Mouse (Mus musculus): Measurements from ENCODE around the gene Olfr934. TPM values are rescaled to one million over a fixed set of nuclear protein-coding genes. Genes with fewer than 3 reads are reported as not detected.

Gene Olfr934
- not detected in 2 replicates for polyA plus RNA-seq (2014; fragmentation: Nextera tagmentation; extraction: Ambion mirVana)

DNA sequence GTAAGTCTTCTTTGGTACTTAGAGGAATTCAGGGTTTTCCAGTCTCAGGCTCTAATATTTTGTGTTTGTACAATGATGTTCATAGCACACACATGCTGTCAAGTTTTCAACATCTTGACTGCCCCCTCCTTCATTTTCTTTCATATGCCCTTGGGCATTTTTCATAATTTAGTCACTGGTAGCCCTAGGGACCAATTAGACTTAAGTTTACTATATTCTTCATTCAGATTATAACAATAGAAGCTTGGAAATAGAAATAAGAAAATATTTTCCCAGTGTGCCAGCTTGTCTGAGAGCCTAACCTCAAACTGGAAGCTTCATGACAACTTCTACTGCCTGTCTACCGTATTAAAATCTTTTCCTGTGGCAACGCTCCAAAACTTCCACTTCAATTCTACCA is at the start of gene Olfr934:
Olfr934 (minus strand) TSS at position 101 of the 400 bp plus-strand sequence.
- Histone ChIP-seq H3K36me3 (ENCODE audit: control insufficient read depth, insufficient read depth, low read length) (no peaks in the 10 kb centered on the region), H3K9me3 (ENCODE audit: control insufficient read depth, low read length) (no peaks in the 10 kb centered on the region), H3K9ac (replicated peaks; ENCODE audit: low read length) (no peak within 1 kb of the TSS), H3K27ac (replicated peaks; ENCODE audit: low read depth, low read length) (no peak within 1 kb of the TSS), H3K4me2 (ENCODE audit: low read length) (no peak within 1 kb of the TSS), H3K4me1 (ENCODE audit: control insufficient read depth, insufficient read depth, low read length) (no peaks in the 10 kb centered on the region), H3K27me3 (ENCODE audit: control insufficient read depth, insufficient read depth, low read length) (no peaks in the 10 kb centered on the region), H3K4me3 (replicated peaks; ENCODE audit: low read depth, low read length) (no peak within 1 kb of the TSS)
- WGBS, result 93% methylated on average over 2 of the region's 2 CpGs
- no peak for ATAC-seq (ENCODE audit: low FRiP score, low TSS enrichment)
- DNase-seq, result no peak

DNA sequence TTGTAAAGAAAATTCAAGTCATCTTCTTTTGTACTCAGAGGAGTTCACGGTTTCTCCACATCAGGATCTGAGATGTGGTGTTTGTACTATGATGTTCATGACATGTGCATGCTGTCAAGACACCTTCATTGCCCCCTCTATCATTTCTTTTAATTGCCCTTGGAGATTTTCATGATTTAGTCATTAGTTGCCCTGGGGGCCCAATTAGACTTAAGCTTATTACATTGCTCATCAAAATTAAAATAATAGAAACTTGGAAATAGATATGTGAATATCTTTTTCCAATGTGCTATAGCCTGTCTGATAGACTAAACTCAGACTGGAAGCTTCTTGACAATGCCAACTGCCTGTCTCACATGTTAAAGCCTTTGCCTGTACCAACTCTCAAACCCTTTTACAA is 35.2 kb upstream of the Olfr934 start, which contains the start of gene Olfr146:
Olfr146 (minus strand) TSS at position 101 of the 400 bp plus-strand sequence.
- 76% methylated on average over 1 of the region's 1 CpGs for WGBS
- H3K27me3 ChIP-seq (ENCODE audit: control insufficient read depth, insufficient read depth, low read length), result no peaks in the 10 kb centered on the region

DNA sequence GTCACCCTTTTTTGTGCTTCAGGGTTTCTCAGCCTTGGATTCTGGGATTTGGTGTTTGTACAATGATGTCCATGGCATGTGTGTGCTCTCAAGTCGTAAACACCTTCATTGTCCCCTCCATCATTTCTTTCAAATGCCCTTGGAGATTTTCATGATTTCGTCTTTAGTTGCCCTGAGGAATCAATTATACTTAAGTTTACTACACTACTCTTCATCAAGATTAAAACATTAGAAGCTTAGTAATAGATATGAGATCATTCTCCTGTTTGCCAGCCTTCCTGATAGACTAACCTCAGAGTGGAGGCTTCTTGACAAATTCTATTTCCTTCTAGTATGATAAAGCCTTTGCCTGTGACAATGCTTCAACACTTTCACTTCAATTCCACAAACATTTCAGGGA is 11.5 kb upstream of the Olfr934 start, which contains the start of gene Olfr935:
Olfr935 (minus strand) TSS at position 101 of the 400 bp plus-strand sequence.
- H3K4me3 ChIP-seq (replicated peaks; ENCODE audit: low read depth, low read length), result no peak within 1 kb of the TSS
- H3K4me1 ChIP-seq (ENCODE audit: control insufficient read depth, insufficient read depth, low read length), result no peaks in the 10 kb centered on the region
- no peak for ATAC-seq (ENCODE audit: low FRiP score, low TSS enrichment)
- no peak within 1 kb of the TSS for H3K4me2 ChIP-seq (ENCODE audit: low read length)
- WGBS, result 78% methylated on average over 2 of the region's 2 CpGs
- H3K36me3 ChIP-seq (ENCODE audit: control insufficient read depth, insufficient read depth, low read length), result no peaks in the 10 kb centered on the region
- H3K27me3 ChIP-seq (ENCODE audit: control insufficient read depth, insufficient read depth, low read length), result no peaks in the 10 kb centered on the region
- H3K27ac ChIP-seq (replicated peaks; ENCODE audit: low read depth, low read length), result no peak within 1 kb of the TSS
- H3K9ac ChIP-seq (replicated peaks; ENCODE audit: low read length), result no peak within 1 kb of the TSS
- DNase-seq, result no peak
- H3K9me3 ChIP-seq (ENCODE audit: control insufficient read depth, low read length), result no peaks in the 10 kb centered on the region

More for the DNA sequence above, 35.2 kb upstream of the Olfr934 start, which contains the start of gene Olfr146:
- no peak for DNase-seq
- H3K4me3 ChIP-seq (replicated peaks; ENCODE audit: low read depth, low read length), result no peak within 1 kb of the TSS
- no peaks in the 10 kb centered on the region for H3K9me3 ChIP-seq (ENCODE audit: control insufficient read depth, low read length)
- no peak within 1 kb of the TSS for H3K4me2 ChIP-seq (ENCODE audit: low read length)
- H3K36me3 ChIP-seq (ENCODE audit: control insufficient read depth, insufficient read depth, low read length), result no peaks in the 10 kb centered on the region
- no peaks in the 10 kb centered on the region for H3K4me1 ChIP-seq (ENCODE audit: control insufficient read depth, insufficient read depth, low read length)
- ATAC-seq (ENCODE audit: low FRiP score, low TSS enrichment), result no peak
- H3K27ac ChIP-seq (replicated peaks; ENCODE audit: low read depth, low read length), result no peak within 1 kb of the TSS
- no peak within 1 kb of the TSS for H3K9ac ChIP-seq (replicated peaks; ENCODE audit: low read length)

DNA sequence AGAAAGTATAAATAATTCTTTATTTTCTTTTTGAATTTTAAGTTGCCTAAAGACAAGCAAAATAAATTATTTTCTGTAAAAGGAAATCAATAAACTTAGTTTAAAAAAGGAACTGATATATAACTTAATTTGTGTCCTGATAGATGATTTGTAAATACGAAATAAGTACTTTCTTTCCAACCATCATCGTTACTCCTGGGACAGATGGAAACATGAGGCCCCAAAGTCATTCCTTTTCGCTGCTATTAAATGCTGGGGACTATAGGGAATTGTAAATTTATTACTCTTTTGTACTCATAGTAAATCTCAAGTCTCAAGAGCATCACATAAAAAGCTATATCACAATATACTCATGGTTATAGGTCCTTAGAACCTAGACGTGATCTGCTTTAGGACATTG is 16.1 kb downstream of the Olfr934 start, which contains the start of gene Olfr933:
Olfr933 (plus strand) TSS at position 301 of the 400 bp plus-strand sequence.
- WGBS, result 81% methylated on average over 4 of the region's 4 CpGs
- no peak within 1 kb of the TSS for H3K4me2 ChIP-seq (ENCODE audit: low read length)
- DNase-seq, result no peak
- H3K27ac ChIP-seq (replicated peaks; ENCODE audit: low read depth, low read length), result no peak within 1 kb of the TSS
- no peak within 1 kb of the TSS for H3K9ac ChIP-seq (replicated peaks; ENCODE audit: low read length)
- no peak for ATAC-seq (ENCODE audit: low FRiP score, low TSS enrichment)
- no peak within 1 kb of the TSS for H3K4me3 ChIP-seq (replicated peaks; ENCODE audit: low read depth, low read length)
- H3K4me1 ChIP-seq (ENCODE audit: control insufficient read depth, insufficient read depth, low read length), result no peaks in the 10 kb centered on the region
- H3K27me3 ChIP-seq (ENCODE audit: control insufficient read depth, insufficient read depth, low read length), result no peaks in the 10 kb centered on the region
- H3K9me3 ChIP-seq (ENCODE audit: control insufficient read depth, low read length), result no peaks in the 10 kb centered on the region
- no peaks in the 10 kb centered on the region for H3K36me3 ChIP-seq (ENCODE audit: control insufficient read depth, insufficient read depth, low read length)

DNA sequence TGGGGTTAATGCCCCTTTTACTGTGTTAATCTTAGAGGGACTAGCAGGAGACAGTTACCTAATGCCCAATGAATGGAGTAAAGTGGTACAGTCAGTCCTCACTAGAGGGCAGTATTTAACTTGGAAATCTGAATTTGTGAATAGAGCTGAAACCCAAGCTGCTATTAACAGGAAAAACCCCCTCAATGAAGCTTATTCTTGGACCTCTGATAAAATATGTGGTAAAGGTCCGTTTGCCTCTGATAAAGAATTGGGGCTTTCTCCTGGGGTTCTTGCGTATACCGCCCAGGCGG is 34.0 kb downstream of the Olfr934 start:
- WGBS, result 92% methylated on average over 4 of the region's 4 CpGs
- DNase-seq, result peak; percentile 8
- Histone ChIP-seq H3K9me3 (ENCODE audit: control insufficient read depth, low read length) (no peaks in the 10 kb centered on the region), H3K4me1 (ENCODE audit: control insufficient read depth, insufficient read depth, low read length) (no peaks in the 10 kb centered on the region), H3K36me3 (ENCODE audit: control insufficient read depth, insufficient read depth, low read length) (no peaks in the 10 kb centered on the region), H3K27ac (replicated peaks; ENCODE audit: low read depth, low read length) (no peak overlapping the region), H3K9ac (replicated peaks; ENCODE audit: low read length) (no peak overlapping the region), H3K27me3 (ENCODE audit: control insufficient read depth, insufficient read depth, low read length) (no peaks in the 10 kb centered on the region), H3K4me3 (replicated peaks; ENCODE audit: low read depth, low read length) (no peak overlapping the region), H3K4me2 (ENCODE audit: low read length) (no peak overlapping the region)
- ATAC-seq (ENCODE audit: low FRiP score, low TSS enrichment), result no peak

DNA sequence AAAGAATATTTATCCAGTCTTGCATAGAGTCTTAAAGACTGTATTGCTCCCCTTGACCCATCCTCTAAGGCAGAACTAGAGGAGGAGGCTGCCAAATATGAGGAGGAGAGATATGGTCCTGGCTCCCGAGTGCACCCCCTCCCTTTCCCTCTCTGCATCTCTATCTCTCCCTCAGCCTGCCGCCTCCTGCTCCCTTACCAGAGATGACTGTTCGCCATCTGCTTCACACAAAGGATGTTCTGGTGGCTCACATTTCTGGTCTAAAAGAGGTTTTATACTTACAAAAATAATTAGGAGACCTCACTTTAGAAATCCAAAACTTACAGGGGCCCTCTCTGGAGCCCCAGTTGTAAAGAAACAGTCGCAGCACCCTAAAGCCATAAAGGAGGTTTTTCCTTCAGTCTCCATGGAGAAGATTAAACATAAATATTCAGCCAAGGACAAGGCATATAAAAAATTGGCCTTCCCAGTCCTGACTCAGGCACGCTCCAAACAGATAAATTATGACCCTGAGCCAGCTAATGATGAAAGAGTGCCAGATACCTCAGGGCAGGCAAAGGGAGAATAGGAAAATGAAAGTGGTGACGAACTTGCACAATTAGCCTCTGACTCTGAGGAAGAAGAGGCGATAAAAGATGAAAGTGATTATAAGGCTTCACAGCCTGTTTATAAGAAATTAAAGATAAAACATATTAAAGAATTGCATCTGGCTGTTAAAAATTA is 34.6 kb downstream of the Olfr934 start:
- H3K27ac ChIP-seq (replicated peaks; ENCODE audit: low read depth, low read length), result no peak overlapping the region
- no peaks in the 10 kb centered on the region for H3K27me3 ChIP-seq (ENCODE audit: control insufficient read depth, insufficient read depth, low read length)
- H3K9me3 ChIP-seq (ENCODE audit: control insufficient read depth, low read length), result no peaks in the 10 kb centered on the region
- H3K36me3 ChIP-seq (ENCODE audit: control insufficient read depth, insufficient read depth, low read length), result no peaks in the 10 kb centered on the region
- no peaks in the 10 kb centered on the region for H3K4me1 ChIP-seq (ENCODE audit: control insufficient read depth, insufficient read depth, low read length)
- 89% methylated on average over 7 of the region's 7 CpGs for WGBS
- ATAC-seq (ENCODE audit: low FRiP score, low TSS enrichment) (no peak), DNase-seq (no peak)
- H3K9ac ChIP-seq (replicated peaks; ENCODE audit: low read length), result no peak overlapping the region
- H3K4me2 ChIP-seq (ENCODE audit: low read length), result no peak overlapping the region
- H3K4me3 ChIP-seq (replicated peaks; ENCODE audit: low read depth, low read length), result no peak overlapping the region

Other genes starting within 250 kb of the Olfr934 start
- gene Olfr920, start 236.0 kb downstream of the Olfr934 start, polyA plus RNA-seq (2014; fragmentation: Nextera tagmentation; extraction: Ambion mirVana), result not detected in 2 replicates
- not detected in 2 replicates for gene Olfr921, start 215.2 kb downstream of the Olfr934 start, polyA plus RNA-seq (2014; fragmentation: Nextera tagmentation; extraction: Ambion mirVana)
- gene Olfr922, start 173.7 kb downstream of the Olfr934 start, polyA plus RNA-seq (2014; fragmentation: Nextera tagmentation; extraction: Ambion mirVana), result not detected in 2 replicates
- not detected in 2 replicates for gene Olfr923, start 161.8 kb downstream of the Olfr934 start, polyA plus RNA-seq (2014; fragmentation: Nextera tagmentation; extraction: Ambion mirVana)
- gene Olfr924, start 143.9 kb downstream of the Olfr934 start, polyA plus RNA-seq (2014; fragmentation: Nextera tagmentation; extraction: Ambion mirVana), result not detected in 2 replicates
- gene Olfr26, start 133.3 kb downstream of the Olfr934 start, polyA plus RNA-seq (2014; fragmentation: Nextera tagmentation; extraction: Ambion mirVana), result not detected in 2 replicates
- not detected in 2 replicates for gene Olfr926, start 111.2 kb downstream of the Olfr934 start, polyA plus RNA-seq (2014; fragmentation: Nextera tagmentation; extraction: Ambion mirVana)
- gene Olfr930, start 58.5 kb downstream of the Olfr934 start, polyA plus RNA-seq (2014; fragmentation: Nextera tagmentation; extraction: Ambion mirVana), result not detected in 2 replicates
- gene Olfr933, start 16.0 kb downstream of the Olfr934 start, polyA plus RNA-seq (2014; fragmentation: Nextera tagmentation; extraction: Ambion mirVana), result not detected in 2 replicates
- not detected in 2 replicates for gene Olfr935, start 11.4 kb upstream of the Olfr934 start, polyA plus RNA-seq (2014; fragmentation: Nextera tagmentation; extraction: Ambion mirVana)
- not detected in 2 replicates for gene Olfr146, start 35.1 kb upstream of the Olfr934 start, polyA plus RNA-seq (2014; fragmentation: Nextera tagmentation; extraction: Ambion mirVana)
- not detected in 2 replicates for gene Olfr937, start 76.6 kb upstream of the Olfr934 start, polyA plus RNA-seq (2014; fragmentation: Nextera tagmentation; extraction: Ambion mirVana)
- not detected in 2 replicates for gene Olfr938, start 90.6 kb upstream of the Olfr934 start, polyA plus RNA-seq (2014; fragmentation: Nextera tagmentation; extraction: Ambion mirVana)
- not detected in 2 replicates for gene Olfr27, start 139.8 kb upstream of the Olfr934 start, polyA plus RNA-seq (2014; fragmentation: Nextera tagmentation; extraction: Ambion mirVana)
- gene Olfr943, start 178.0 kb upstream of the Olfr934 start, polyA plus RNA-seq (2014; fragmentation: Nextera tagmentation; extraction: Ambion mirVana), result not detected in 2 replicates
- not detected in 2 replicates for gene Olfr944, start 213.6 kb upstream of the Olfr934 start, polyA plus RNA-seq (2014; fragmentation: Nextera tagmentation; extraction: Ambion mirVana)

All from midbrain, embryonic 14.5 days (tissue).